Mouse (Mus musculus) gastrocnemius, adult 2 months (tissue): ENCODE data around the gene Rbm20. TPM values are rescaled to one million over a fixed set of nuclear protein-coding genes. Genes with fewer than 3 reads are reported as not detected.
"Not testable (repeated sequence)": the region's sequence is repeated elsewhere in the genome, so short reads cannot be mapped to it uniquely, and the experiment has no call there.

Experiments
- DNase-seq: peaks from one replicate; pipeline ENCODE4 v3.0.0; 2022
- H3K27ac ChIP-seq: fragments of 200-600 bp; 2 replicates; pipeline ENCODE4 v1.8.1; 2022; ENCODE audit warnings: mild to moderate bottlenecking
- H3K4me3 ChIP-seq: fragments of 200-600 bp; 2 replicates; pipeline ENCODE4 v1.8.1; 2022; ENCODE audit warnings: mild to moderate bottlenecking, moderate library complexity
- CTCF ChIP-seq: fragments of 200-600 bp; IDR thresholded peaks from 2 replicates; pipeline ENCODE4 v1.8.1; 2022; ENCODE audit warnings: antibody characterized with exemption, mild to moderate bottlenecking, moderate library complexity
- intact Hi-C: fragments of 180-260 bp; cut with DNase I; formaldehyde crosslinking; loops from one replicate; pipeline ENCODE4 v1.15.1; 2025
- total RNA-seq, 2 experiments: library from RNA; stranded (reverse); gene quantifications; 2 replicates each; pipeline ENCODE4 v1.2.3; 2021

Rbm20 gene
- total RNA-seq, 2 experiments from 2014 or later: 72.6 to 73.2 TPM

DNA sequence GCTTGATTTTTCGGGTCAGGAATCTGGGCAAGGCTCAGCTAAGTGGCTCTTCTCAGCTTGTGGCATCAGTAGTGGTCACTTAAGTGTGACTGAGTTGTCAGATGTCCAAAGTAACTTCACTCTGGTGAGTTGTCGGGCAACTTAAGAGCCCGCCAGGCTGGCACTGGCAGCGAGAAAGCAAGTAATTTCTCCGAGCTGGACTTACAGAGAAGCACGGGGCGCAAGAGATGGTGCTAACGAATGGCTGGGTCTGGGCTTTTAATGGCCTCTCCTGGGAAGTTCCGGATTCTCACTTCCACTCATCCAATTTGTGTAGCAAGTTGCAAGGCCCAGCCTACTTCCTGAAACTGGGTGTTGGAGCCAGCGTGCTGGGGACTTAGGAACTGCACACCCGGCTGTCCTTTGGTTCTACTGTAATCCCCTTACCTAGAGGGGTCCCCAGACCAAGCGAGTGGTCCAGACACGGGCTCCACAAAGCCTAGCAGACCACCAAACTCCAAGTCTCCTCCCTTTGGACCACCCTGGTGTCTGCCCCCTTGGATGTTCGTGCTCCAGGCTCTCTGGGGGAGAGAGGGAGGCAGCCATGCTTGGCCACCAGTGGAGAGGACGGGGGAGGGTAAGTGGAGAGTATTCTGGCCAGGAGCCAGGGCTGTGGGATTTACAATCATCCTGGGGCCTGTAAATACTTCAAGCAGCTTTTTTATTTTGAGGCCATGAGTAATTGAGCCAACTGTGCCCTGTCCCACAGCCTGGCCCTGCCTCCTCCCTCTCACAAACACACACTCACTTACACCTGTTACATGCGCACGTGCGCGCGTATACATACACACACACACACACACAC is 23.3 kb upstream of the Rbm20 start:
- Histone ChIP-seq H3K27ac (peak overlapping the region; percentile 28), H3K4me3 (no peak overlapping the region)
- no peak for TF ChIP-seq CTCF
- peak; percentile 63 for DNase-seq
- intact Hi-C loops: no loop called here

DNA sequence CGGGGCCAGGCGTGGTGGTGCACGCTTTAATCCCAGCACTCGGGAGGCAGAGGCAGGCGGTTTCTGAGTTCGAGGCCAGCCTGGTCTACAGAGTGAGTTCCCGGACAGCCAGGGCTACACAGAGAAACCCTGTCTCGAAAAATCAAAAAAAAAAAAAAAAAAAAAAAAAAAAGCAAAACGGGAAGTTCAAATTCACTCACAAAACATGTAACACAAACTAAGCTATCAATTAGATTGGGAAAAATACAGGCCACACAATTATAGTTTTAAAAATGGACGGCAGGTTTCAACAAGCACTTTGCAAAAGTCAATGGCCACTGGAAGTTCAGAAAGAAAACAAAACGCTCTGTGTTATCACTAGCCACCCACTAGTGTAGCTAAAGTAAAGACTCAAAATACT is 20.7 kb upstream of the Rbm20 start:
- H3K27ac ChIP-seq, H3K4me3 ChIP-seq, DNase-seq, intact Hi-C loops: not testable (repeated sequence)

- DNase-seq: no peak
- no peak for TF ChIP-seq CTCF
- intact Hi-C loops: no loop called here
- no peak overlapping the region for H3K27ac ChIP-seq
- H3K4me3 ChIP-seq: no peak overlapping the region
Measured at GRCm38 (mm10) chr19:53657437-53657836, 19.7 kb upstream of the Rbm20 start.

DNA sequence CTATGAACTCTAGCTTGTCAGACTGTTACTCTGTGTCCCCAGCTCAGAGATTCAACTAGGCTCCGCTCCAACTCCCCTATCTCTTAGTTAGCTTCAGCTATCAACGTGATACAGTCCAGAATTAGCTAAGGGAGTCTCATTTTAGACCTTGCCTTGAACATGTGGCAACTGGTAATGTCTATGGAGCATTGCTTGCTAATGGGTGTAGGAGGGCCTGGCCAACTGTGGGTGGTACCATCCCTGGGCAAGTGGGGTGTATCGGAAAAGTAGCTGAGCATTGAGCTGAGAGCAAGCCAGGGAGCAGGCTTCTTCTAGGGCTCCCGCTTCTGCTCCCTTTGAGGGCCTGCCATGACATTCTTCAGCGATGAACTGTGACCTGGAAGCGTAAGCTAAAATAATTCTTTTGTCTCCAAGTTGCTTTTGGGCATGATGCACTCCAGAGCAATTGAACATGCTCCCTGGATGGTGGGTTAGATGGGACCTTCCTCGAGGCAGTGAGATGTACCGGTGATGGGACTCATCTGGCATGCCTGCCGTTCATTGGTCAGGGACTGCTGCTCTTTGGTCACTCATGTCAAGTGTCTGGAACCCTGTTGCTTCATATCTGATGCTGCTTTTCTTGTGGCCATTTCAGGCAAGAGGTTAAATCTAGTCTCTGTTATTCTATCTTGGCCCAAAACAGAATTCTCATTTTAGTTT is 16.2 kb upstream of the Rbm20 start:
- intact Hi-C loops: no loop called here
- H3K4me3 ChIP-seq: no peak overlapping the region
- no peak for TF ChIP-seq CTCF
- H3K27ac ChIP-seq: no peak overlapping the region
- DNase-seq: no peak

DNA sequence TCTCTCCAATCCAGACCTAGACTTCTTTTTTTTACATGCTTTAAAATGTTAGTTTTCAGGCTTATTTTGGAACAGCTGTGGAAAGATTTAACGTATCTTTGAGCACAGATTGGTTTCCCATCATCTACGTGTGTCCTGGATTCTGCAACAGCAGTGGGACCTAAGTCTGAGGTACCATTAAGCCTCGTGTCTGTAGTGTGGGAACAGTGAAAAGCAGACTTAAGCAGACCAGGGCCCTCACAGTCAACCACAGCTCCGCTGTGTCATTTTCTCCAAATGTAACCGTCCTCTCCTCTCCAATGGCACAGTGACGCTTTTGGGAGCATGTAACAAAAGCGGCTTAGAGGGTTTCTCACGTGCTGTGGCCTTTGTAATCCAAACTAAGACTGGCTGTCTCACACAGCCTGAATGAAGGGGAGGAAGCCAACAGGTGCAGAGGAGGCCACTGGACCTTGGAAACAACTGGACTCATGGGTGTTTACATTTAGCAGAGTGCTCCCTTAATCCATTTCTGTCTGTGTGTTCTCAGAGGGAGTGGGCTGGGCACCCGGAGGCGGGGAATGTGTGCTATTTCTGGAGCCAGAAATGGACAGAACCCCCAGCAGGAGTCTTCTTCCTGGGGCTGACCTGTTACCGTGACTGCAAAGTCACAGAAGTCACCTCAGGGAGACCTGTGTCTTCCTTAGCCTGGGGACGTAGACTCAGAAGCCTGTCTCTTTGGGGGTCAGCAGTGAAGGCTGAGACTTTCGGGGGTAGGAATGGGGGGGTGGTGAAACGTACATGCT is 15.0 kb upstream of the Rbm20 start:
- no peak for TF ChIP-seq CTCF
- no peak for DNase-seq
- Histone ChIP-seq H3K27ac (no peak overlapping the region), H3K4me3 (no peak overlapping the region)
- intact Hi-C loops: no loop called here

- Histone ChIP-seq H3K4me3 (no peak overlapping the region), H3K27ac (no peak overlapping the region)
- intact Hi-C loops: no loop called here
- no peak for DNase-seq
- no peak for TF ChIP-seq CTCF
Measured at GRCm38 (mm10) chr19:53664831-53665230, 12.3 kb upstream of the Rbm20 start.

DNA sequence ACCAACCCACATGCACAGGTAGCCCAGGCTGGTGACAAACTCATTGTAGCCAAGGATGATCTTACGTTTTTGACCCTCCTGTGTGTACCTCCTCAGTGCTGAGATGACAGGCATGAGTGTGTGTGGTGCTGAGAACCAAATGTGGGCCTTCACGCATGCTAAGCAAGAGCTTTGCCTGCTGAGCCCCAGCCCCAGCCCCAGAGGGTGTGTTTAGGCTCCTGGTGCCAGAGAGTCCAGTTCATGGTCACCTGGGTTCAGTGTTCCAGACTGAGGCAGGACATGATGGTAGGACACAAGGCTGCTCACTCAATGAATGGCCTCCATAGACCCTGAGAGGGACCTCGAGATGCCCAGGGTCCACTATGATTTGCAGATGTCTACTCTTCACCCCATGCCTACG is 11.7 kb upstream of the Rbm20 start:
- intact Hi-C loops: no loop called here
- TF ChIP-seq CTCF: no peak

GRCm38 (mm10) chr19:53666708-53667107 is 10.4 kb upstream of the Rbm20 start:
- Histone ChIP-seq H3K27ac (no peak overlapping the region), H3K4me3 (no peak overlapping the region)
- no peak for DNase-seq
- intact Hi-C loops: no loop called here
- no peak for TF ChIP-seq CTCF

More for the DNA sequence above, 11.7 kb upstream of the Rbm20 start:
- DNase-seq: no peak
- no peak overlapping the region for H3K27ac ChIP-seq
- H3K4me3 ChIP-seq: no peak overlapping the region

GRCm38 (mm10) chr19:53668821-53669220 is 8.3 kb upstream of the Rbm20 start:
- intact Hi-C loops: no loop called here
- no peak for DNase-seq
- no peak overlapping the region for H3K27ac ChIP-seq
- H3K4me3 ChIP-seq: no peak overlapping the region
- TF ChIP-seq CTCF: no peak

DNA sequence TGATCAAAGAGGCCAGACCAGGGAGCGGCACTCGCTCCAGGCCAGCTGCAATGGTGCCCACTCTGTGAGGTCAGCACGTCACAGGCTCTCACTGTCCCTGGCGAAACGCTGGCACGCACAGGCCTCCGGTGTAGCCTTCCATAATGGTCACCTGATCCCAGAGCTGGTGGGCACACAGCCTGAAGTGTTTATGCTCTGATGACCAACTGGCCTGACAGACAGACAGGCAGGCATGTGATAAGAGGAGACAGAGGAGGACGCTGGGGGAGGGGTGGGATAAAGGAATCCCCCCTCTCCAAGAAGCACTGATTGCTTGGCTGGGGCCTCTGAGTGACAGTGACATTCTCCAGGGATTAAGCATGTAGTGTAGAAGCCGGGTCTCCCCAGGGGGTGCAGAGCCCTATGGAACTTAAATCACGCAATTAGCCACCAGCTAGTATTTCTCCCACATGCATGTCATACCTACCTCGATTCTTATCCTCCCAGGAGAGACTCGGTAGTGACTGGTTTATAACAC is 6.4 kb upstream of the Rbm20 start:
- DNase-seq: peak; percentile 91
- Histone ChIP-seq H3K4me3 (no peak overlapping the region), H3K27ac (peak overlapping the region; percentile 87)
- intact Hi-C loops: no loop called here
- TF ChIP-seq CTCF: no peak

GRCm38 (mm10) chr19:53671432-53671831 is 5.7 kb upstream of the Rbm20 start:
- peak overlapping the region; percentile 87 for H3K27ac ChIP-seq
- DNase-seq: no peak
- H3K4me3 ChIP-seq: no peak overlapping the region
- intact Hi-C loops: no loop called here
- no peak for TF ChIP-seq CTCF

GRCm38 (mm10) chr19:53674131-53674925 is 2.8 kb upstream of the Rbm20 start:
- DNase-seq: no peak
- intact Hi-C loops: no loop called here
- H3K27ac ChIP-seq: no peak overlapping the region
- no peak for TF ChIP-seq CTCF
- H3K4me3 ChIP-seq: no peak overlapping the region
